Mouse (Mus musculus) forebrain, embryonic 12.5 days (tissue): ENCODE results near the gene Rpl9-ps6. TPM values are rescaled to one million over a fixed set of nuclear protein-coding genes. Genes with fewer than 3 reads are reported as not detected.
"Not testable (repeated sequence)": the region's sequence is repeated elsewhere in the genome, so short reads cannot be mapped to it uniquely, and the experiment has no call there.

Experiments used
- ATAC-seq: fragments of 200-750 bp; cut with Nextera tagmentation; 2 replicates; pipeline ENCODE4 v1.8.0; 2017; ENCODE audit warnings: moderate TSS enrichment; ENCODE audit not compliant: low FRiP score
- H3K27ac ChIP-seq: fragments of 300-500 bp; sonication (generic); 2 replicates; pipeline ENCODE4 v1.5.1; 2016; ENCODE audit warnings: mild to moderate bottlenecking
- H3K27me3 ChIP-seq: fragments of 300-500 bp; sonication (generic); 2 replicates; pipeline ENCODE4 v1.6.1; 2016; ENCODE audit warnings: mild to moderate bottlenecking
- H3K36me3 ChIP-seq: fragments of 300-500 bp; sonication (generic); replicated peaks from 2 replicates; pipeline ENCODE4 v1.6.1; 2016; ENCODE audit warnings: mild to moderate bottlenecking
- H3K4me1 ChIP-seq: fragments of 300-500 bp; sonication (generic); 2 replicates; pipeline ENCODE4 v1.6.1; 2016
- H3K4me2 ChIP-seq: fragments of 300-500 bp; sonication (generic); 2 replicates; pipeline ENCODE4 v1.6.1; 2016; ENCODE audit warnings: mild to moderate bottlenecking, moderate library complexity
- H3K4me3 ChIP-seq: fragments of 300-500 bp; sonication (generic); replicated peaks from 2 replicates; pipeline ENCODE4 v1.5.1; 2016; ENCODE audit warnings: mild to moderate bottlenecking
- H3K9ac ChIP-seq: fragments of 300-500 bp; sonication (generic); 2 replicates; pipeline ENCODE4 v1.6.1; 2016; ENCODE audit warnings: mild to moderate bottlenecking
- H3K9me3 ChIP-seq: fragments of 300-500 bp; sonication (generic); 2 replicates; pipeline ENCODE4 v1.6.1; 2016
- WGBS: fragments of 180-500 bp; shearing (Covaris S2); methylation state at CpG from one replicate; pipeline ENCODE4 v1.1.7; 2016; 5-methylcytosine and 5-hydroxymethylcytosine counted together
- polyA plus RNA-seq: library from polyadenylated mRNA; unstranded; fragments of >200 nt; fragmentation: Nextera tagmentation; extraction: Ambion mirVana; gene quantifications from 2 replicates; pipeline ENCODE4 v1.2.1, GENCODE M21; 2016

The Rpl9-ps6 gene
- polyA plus RNA-seq, 1 experiment from 2014 or later: 78.0 TPM

- H3K4me3 ChIP-seq: no peak overlapping the region
- H3K27ac ChIP-seq: no peak overlapping the region
- H3K4me2 ChIP-seq: no peak overlapping the region
- H3K27me3 ChIP-seq: no peaks in the 10 kb centered on the region
- no peak for ATAC-seq
- H3K9ac ChIP-seq: no peak overlapping the region
- WGBS: 89% methylated on average over 5 of the region's 5 CpGs
- no peaks in the 10 kb centered on the region for H3K36me3 ChIP-seq
- no peaks in the 10 kb centered on the region for H3K9me3 ChIP-seq
- peaks cover 5% of the 10 kb centered on the region for H3K4me1 ChIP-seq
These were observed 13.9 kb upstream of the Rpl9-ps6 start for GRCm38 (mm10) chr19:32480255-32480654.

- H3K4me3 ChIP-seq: no peak overlapping the region
- no peak for ATAC-seq
- no peak overlapping the region for H3K27ac ChIP-seq
- no peaks in the 10 kb centered on the region for H3K27me3 ChIP-seq
- H3K9ac ChIP-seq: no peak overlapping the region
- H3K36me3 ChIP-seq: no peaks in the 10 kb centered on the region
- 84% methylated on average over 4 of the region's 4 CpGs for WGBS
- no peaks in the 10 kb centered on the region for H3K4me1 ChIP-seq
- no peaks in the 10 kb centered on the region for H3K9me3 ChIP-seq
- no peak overlapping the region for H3K4me2 ChIP-seq
These were observed 10.3 kb upstream of the Rpl9-ps6 start for GRCm38 (mm10) chr19:32476712-32477052.

GRCm38 (mm10) chr19:32476016-32476711 lies 9.8 kb upstream of the Rpl9-ps6 start:
- Histone ChIP-seq H3K9me3 (no peaks in the 10 kb centered on the region), H3K27ac (no peak overlapping the region), H3K4me2 (no peak overlapping the region), H3K4me3 (no peak overlapping the region), H3K27me3 (no peaks in the 10 kb centered on the region), H3K9ac (no peak overlapping the region), H3K36me3 (no peaks in the 10 kb centered on the region), H3K4me1 (no peaks in the 10 kb centered on the region)
- 88% methylated on average over 12 of the region's 12 CpGs for WGBS
- ATAC-seq: no peak

- Histone ChIP-seq H3K4me2 (no peak overlapping the region), H3K9me3 (no peaks in the 10 kb centered on the region), H3K4me3 (no peak overlapping the region), H3K27me3 (no peaks in the 10 kb centered on the region), H3K36me3 (no peaks in the 10 kb centered on the region), H3K4me1 (no peaks in the 10 kb centered on the region), H3K9ac (no peak overlapping the region), H3K27ac (no peak overlapping the region)
- WGBS: 87% methylated on average over 13 of the region's 13 CpGs
- ATAC-seq: no peak
These were observed 4.3 kb upstream of the Rpl9-ps6 start for GRCm38 (mm10) chr19:32470570-32471263.

DNA sequence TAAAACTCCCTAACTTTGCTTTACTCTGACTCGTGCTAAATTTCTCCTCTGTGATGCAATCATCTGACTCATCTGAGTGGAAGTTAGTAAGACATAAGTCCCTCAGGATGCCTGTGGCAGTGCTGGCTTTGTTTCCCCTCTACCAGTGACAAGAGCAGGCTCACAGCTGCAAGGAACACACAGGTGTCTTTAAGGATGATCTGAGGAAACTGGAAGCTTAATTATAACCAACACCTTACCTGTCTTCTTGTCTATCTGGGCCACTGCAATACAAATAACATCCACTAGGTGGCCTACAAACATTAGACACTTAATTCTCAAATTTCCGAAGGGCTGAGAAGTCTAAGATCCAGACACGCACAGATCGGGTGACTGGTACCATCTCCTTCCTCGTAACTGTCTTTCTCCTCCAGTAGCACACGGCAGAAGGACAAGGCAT lies 3.7 kb upstream of the Rpl9-ps6 start:
- H3K36me3 ChIP-seq: no peaks in the 10 kb centered on the region
- H3K27me3 ChIP-seq: no peaks in the 10 kb centered on the region
- WGBS: 47% methylated on average over 6 of the region's 6 CpGs
- no peak overlapping the region for H3K4me2 ChIP-seq
- H3K9me3 ChIP-seq: no peaks in the 10 kb centered on the region
- H3K4me1 ChIP-seq: no peaks in the 10 kb centered on the region
- no peak overlapping the region for H3K27ac ChIP-seq
- no peak overlapping the region for H3K4me3 ChIP-seq
- no peak for ATAC-seq
- H3K9ac ChIP-seq: no peak overlapping the region

DNA sequence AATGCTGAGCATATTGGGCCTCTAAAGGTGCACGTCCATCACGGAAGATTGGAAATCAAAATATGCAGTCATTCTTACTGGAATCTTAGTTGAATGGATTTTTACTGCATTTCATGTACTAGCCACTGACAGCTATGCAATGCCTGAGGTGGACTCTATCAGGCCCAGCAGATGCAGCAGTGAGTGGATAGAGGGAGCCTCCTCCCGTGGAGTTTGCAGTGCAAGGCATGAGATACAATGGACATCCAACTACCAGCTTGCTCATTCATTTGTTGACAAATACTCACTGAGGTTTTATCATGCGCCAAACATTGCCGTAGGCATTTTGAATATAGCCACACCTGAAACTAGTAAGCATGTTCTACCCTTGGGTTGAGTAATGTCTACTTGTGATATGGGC lies 947 bp upstream of the Rpl9-ps6 start:
- no peaks in the 10 kb centered on the region for H3K36me3 ChIP-seq
- no peaks in the 10 kb centered on the region for H3K4me1 ChIP-seq
- H3K27me3 ChIP-seq: no peaks in the 10 kb centered on the region
- H3K9me3 ChIP-seq: no peaks in the 10 kb centered on the region
- no peak for ATAC-seq
- no peak overlapping the region for H3K27ac ChIP-seq
- 90% methylated on average over 5 of the region's 5 CpGs for WGBS
- no peak overlapping the region for H3K4me3 ChIP-seq
- H3K4me2 ChIP-seq: no peak overlapping the region
- no peak overlapping the region for H3K9ac ChIP-seq

DNA sequence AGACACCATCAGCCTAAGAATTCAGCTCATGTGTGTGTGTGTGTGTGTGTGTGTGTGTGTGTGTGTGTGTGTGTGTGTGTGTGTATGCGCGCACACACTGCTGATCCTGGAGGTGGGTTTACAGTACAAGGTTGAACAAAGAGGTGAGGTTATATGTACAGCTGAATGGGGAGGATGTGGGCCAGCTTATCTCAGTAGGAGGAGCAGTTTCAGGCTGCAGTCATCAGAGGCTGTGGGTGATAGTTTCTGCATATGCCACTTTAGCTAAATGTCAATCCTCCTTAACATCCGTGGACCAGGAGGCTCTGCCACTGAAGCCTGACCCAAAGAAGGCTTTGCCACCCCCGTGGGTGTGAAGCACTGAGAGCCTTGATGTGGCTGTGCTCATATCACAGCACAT lies 1.1 kb downstream of the Rpl9-ps6 start:
- no peak overlapping the region for H3K4me2 ChIP-seq
- WGBS: 80% methylated on average over 4 of the region's 4 CpGs
- no peaks in the 10 kb centered on the region for H3K9me3 ChIP-seq
- no peaks in the 10 kb centered on the region for H3K36me3 ChIP-seq
- no peak overlapping the region for H3K4me3 ChIP-seq
- no peak for ATAC-seq
- H3K27me3 ChIP-seq: no peaks in the 10 kb centered on the region
- H3K27ac ChIP-seq: no peak overlapping the region
- H3K9ac ChIP-seq: no peak overlapping the region
- no peaks in the 10 kb centered on the region for H3K4me1 ChIP-seq

DNA sequence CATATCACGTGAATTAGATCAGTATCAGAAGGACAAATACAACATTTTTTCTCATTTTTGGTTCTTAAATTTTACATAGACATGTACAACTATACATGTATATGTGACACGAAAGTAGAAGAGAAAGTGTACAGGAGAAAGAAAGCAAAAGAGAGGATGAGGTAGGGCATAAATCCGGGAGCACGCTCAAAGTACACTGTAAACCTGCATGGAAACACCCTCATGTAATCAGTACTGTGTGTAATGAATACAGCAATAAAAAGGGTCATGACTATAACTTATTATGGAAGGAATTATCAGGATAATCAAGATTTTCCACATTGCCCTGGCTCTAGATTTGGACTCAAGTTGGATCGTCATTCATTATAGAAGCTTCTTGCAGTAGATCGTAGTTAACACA lies 3.3 kb downstream of the Rpl9-ps6 start:
- WGBS: 93% methylated on average over 6 of the region's 6 CpGs
- Histone ChIP-seq H3K9ac (no peak overlapping the region), H3K27ac (no peak overlapping the region), H3K9me3 (no peaks in the 10 kb centered on the region; the same call in 1 of the 2 replicates), H3K4me1 (no peaks in the 10 kb centered on the region), H3K4me2 (no peak overlapping the region), H3K36me3 (no peaks in the 10 kb centered on the region), H3K27me3 (no peaks in the 10 kb centered on the region), H3K4me3 (no peak overlapping the region)
- no peak for ATAC-seq

DNA sequence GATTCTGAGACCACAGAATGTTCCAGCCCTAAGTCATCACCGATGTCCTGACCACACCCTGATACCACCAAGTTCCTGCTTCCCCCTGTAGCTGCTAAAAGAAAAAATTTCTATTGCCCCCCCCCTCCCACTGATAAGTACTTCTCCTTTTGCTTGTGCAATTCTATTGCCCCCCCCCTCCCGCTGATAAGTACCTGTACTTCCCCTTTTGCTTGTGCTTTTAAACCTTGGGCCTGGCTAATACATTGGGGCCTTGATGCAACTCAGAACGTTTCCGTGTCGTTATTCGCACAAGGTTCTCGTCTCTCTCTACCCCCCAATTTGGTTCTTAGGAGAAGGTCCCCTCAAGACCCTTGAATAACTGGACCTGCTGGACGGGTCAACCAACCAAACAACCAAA lies 8.7 kb downstream of the Rpl9-ps6 start:
- not testable (repeated sequence) for H3K27ac ChIP-seq, H3K4me3 ChIP-seq, H3K9ac ChIP-seq, H3K9me3 ChIP-seq, ATAC-seq, H3K36me3 ChIP-seq, H3K4me2 ChIP-seq, H3K27me3 ChIP-seq, H3K4me1 ChIP-seq
- WGBS: 90% methylated on average over 8 of the region's 8 CpGs

GRCm38 (mm10) chr19:32456744-32457143 lies 9.6 kb downstream of the Rpl9-ps6 start:
- no peak overlapping the region for H3K4me3 ChIP-seq
- ATAC-seq: no peak

DNA sequence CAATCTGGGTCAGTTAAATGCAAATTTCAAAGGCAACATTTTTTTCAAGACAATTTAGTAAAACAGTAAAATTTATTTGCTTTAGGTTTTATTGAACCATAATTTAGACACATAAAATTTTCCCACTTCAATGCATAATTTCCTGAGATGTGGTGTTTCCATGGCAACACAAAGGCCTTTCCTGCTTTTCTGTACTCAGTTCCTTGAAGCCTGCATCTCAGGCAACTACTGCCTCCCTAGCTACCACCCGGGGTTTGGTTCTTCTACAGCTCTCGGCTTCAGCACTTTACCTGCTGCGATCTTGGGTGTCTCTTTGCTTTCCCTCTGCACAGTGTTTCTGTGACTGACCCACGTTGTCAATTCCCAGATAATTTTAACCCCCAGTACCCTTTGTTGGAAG lies 14.1 kb downstream of the Rpl9-ps6 start:
- ATAC-seq: no peak
- Histone ChIP-seq H3K4me1 (no peaks in the 10 kb centered on the region), H3K27me3 (no peaks in the 10 kb centered on the region), H3K9ac (no peak overlapping the region), H3K36me3 (no peaks in the 10 kb centered on the region), H3K4me2 (no peak overlapping the region), H3K27ac (no peak overlapping the region), H3K4me3 (no peak overlapping the region), H3K9me3 (no peaks in the 10 kb centered on the region)
- WGBS: 72% methylated on average over 4 of the region's 4 CpGs

More at GRCm38 (mm10) chr19:32456744-32457143, 9.6 kb downstream of the Rpl9-ps6 start:
- Histone ChIP-seq H3K36me3 (no peaks in the 10 kb centered on the region), H3K4me1 (no peaks in the 10 kb centered on the region), H3K27me3 (no peaks in the 10 kb centered on the region), H3K4me2 (no peak overlapping the region), H3K9me3 (no peaks in the 10 kb centered on the region; the same call in 1 of the 2 replicates), H3K27ac (no peak overlapping the region), H3K9ac (no peak overlapping the region)
- 94% methylated on average over 2 of the region's 2 CpGs for WGBS

DNA sequence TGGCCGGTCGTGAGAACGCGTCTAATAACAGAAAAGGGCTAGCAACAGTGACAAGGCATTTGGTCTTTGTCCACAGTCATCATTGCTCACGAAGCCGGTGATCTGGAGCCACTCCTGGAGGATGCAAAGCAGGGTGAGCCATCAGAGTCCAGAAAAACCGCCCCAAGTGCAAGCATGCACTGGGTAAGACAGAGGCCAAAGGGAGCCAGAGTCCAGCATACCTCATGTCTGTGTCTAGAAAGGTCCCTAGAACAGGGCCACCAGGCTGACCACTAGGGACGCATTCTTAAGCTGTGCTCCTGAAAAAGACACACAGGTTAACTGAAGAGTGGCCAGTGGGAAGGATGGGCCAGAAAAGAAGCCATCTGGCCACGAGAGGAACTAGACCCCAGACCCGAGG lies 17.4 kb downstream of the Rpl9-ps6 start:
- H3K9ac ChIP-seq: no peak overlapping the region

GRCm38 (mm10) chr19:32441568-32441967 lies 24.8 kb downstream of the Rpl9-ps6 start:
- ATAC-seq: no peak
- Histone ChIP-seq H3K4me1 (no peaks in the 10 kb centered on the region), H3K36me3 (no peaks in the 10 kb centered on the region), H3K27ac (no peak overlapping the region), H3K9me3 (no peaks in the 10 kb centered on the region), H3K9ac (no peak overlapping the region), H3K4me2 (no peak overlapping the region), H3K4me3 (no peak overlapping the region), H3K27me3 (no peaks in the 10 kb centered on the region)
- WGBS: 95% methylated on average over 11 of the region's 11 CpGs

More for the DNA sequence above, 17.4 kb downstream of the Rpl9-ps6 start:
- Histone ChIP-seq H3K4me2 (no peak overlapping the region), H3K4me3 (no peak overlapping the region), H3K27ac (no peak overlapping the region), H3K9me3 (no peaks in the 10 kb centered on the region), H3K27me3 (no peaks in the 10 kb centered on the region), H3K4me1 (no peaks in the 10 kb centered on the region), H3K36me3 (no peaks in the 10 kb centered on the region)
- no peak for ATAC-seq
- 94% methylated on average over 10 of the region's 10 CpGs for WGBS
